Mouse (Mus musculus): Measurements from ENCODE around the gene M1ap. TPM values are rescaled to one million over a fixed set of nuclear protein-coding genes. Genes with fewer than 3 reads are reported as not detected.

M1ap gene
- total RNA-seq, 1 experiment from 2014 or later, result not detected

- no peak for ATAC-seq (replicated peaks; ENCODE audit: insufficient number of reproducible peaks, low FRiP score, low TSS enrichment, poor library complexity, severe bottlenecking)
Observed at GRCm38 (mm10) chr6:83003850-83004249, 57.1 kb downstream of the M1ap start.

- no peak for ATAC-seq (replicated peaks; ENCODE audit: insufficient number of reproducible peaks, low FRiP score, low TSS enrichment, poor library complexity, severe bottlenecking)
Observed at GRCm38 (mm10) chr6:83004309-83004708, 57.6 kb downstream of the M1ap start.

- peak; percentile 86 for ATAC-seq (replicated peaks; ENCODE audit: insufficient number of reproducible peaks, low FRiP score, low TSS enrichment, poor library complexity, severe bottlenecking)
Observed at GRCm38 (mm10) chr6:83004872-83005271, 58.2 kb downstream of the M1ap start.

- ATAC-seq (replicated peaks; ENCODE audit: insufficient number of reproducible peaks, low FRiP score, low TSS enrichment, poor library complexity, severe bottlenecking), result no peak
Observed at GRCm38 (mm10) chr6:83005444-83006011, 58.8 kb downstream of the M1ap start.

- no peak for ATAC-seq (replicated peaks; ENCODE audit: insufficient number of reproducible peaks, low FRiP score, low TSS enrichment, poor library complexity, severe bottlenecking)
Observed at GRCm38 (mm10) chr6:83006114-83006513, 59.4 kb downstream of the M1ap start.

GRCm38 (mm10) chr6:83008659-83009058, 62.0 kb downstream of the M1ap start:
- ATAC-seq (replicated peaks; ENCODE audit: insufficient number of reproducible peaks, low FRiP score, low TSS enrichment, poor library complexity, severe bottlenecking), result peak; percentile 41

- 0 out of 2 replicates have a peak, but pooled peaks have one; percentile 18 for ATAC-seq (replicated peaks; ENCODE audit: insufficient number of reproducible peaks, low FRiP score, low TSS enrichment, poor library complexity, severe bottlenecking)
Observed at GRCm38 (mm10) chr6:83010010-83010409, 63.3 kb downstream of the M1ap start.

GRCm38 (mm10) chr6:83011255-83011654, 64.6 kb downstream of the M1ap start:
- no peak for ATAC-seq (replicated peaks; ENCODE audit: insufficient number of reproducible peaks, low FRiP score, low TSS enrichment, poor library complexity, severe bottlenecking)

- ATAC-seq (replicated peaks; ENCODE audit: insufficient number of reproducible peaks, low FRiP score, low TSS enrichment, poor library complexity, severe bottlenecking), result no peak
Observed at GRCm38 (mm10) chr6:83011756-83012155, 65.1 kb downstream of the M1ap start.

GRCm38 (mm10) chr6:83013444-83013843, 66.7 kb downstream of the M1ap start:
- peak; percentile 55; the same call in 1 of the 2 replicates for ATAC-seq (replicated peaks; ENCODE audit: insufficient number of reproducible peaks, low FRiP score, low TSS enrichment, poor library complexity, severe bottlenecking)

- ATAC-seq (replicated peaks; ENCODE audit: insufficient number of reproducible peaks, low FRiP score, low TSS enrichment, poor library complexity, severe bottlenecking), result no peak
Observed at GRCm38 (mm10) chr6:83014482-83015466, 68.1 kb downstream of the M1ap start.

GRCm38 (mm10) chr6:83015749-83016148, 69.0 kb downstream of the M1ap start:
- no peak for ATAC-seq (replicated peaks; ENCODE audit: insufficient number of reproducible peaks, low FRiP score, low TSS enrichment, poor library complexity, severe bottlenecking)

GRCm38 (mm10) chr6:83017190-83017589, 70.5 kb downstream of the M1ap start:
- ATAC-seq (replicated peaks; ENCODE audit: insufficient number of reproducible peaks, low FRiP score, low TSS enrichment, poor library complexity, severe bottlenecking), result peak; percentile 43; the same call in 1 of the 2 replicates

GRCm38 (mm10) chr6:83019044-83019443, 72.3 kb downstream of the M1ap start:
- no peak for ATAC-seq (replicated peaks; ENCODE audit: insufficient number of reproducible peaks, low FRiP score, low TSS enrichment, poor library complexity, severe bottlenecking)

GRCm38 (mm10) chr6:83020121-83020520, 73.4 kb downstream of the M1ap start:
- ATAC-seq (replicated peaks; ENCODE audit: insufficient number of reproducible peaks, low FRiP score, low TSS enrichment, poor library complexity, severe bottlenecking), result no peak

GRCm38 (mm10) chr6:83020836-83021593, 74.3 kb downstream of the M1ap start:
- ATAC-seq (replicated peaks; ENCODE audit: insufficient number of reproducible peaks, low FRiP score, low TSS enrichment, poor library complexity, severe bottlenecking), result no peak

GRCm38 (mm10) chr6:83023008-83023407, 76.3 kb downstream of the M1ap start:
- no peak for ATAC-seq (replicated peaks; ENCODE audit: insufficient number of reproducible peaks, low FRiP score, low TSS enrichment, poor library complexity, severe bottlenecking)

- ATAC-seq (replicated peaks; ENCODE audit: insufficient number of reproducible peaks, low FRiP score, low TSS enrichment, poor library complexity, severe bottlenecking), result no peak
Observed at GRCm38 (mm10) chr6:83023786-83024185, 77.1 kb downstream of the M1ap start.

GRCm38 (mm10) chr6:83024421-83024820, 77.7 kb downstream of the M1ap start:
- no peak for ATAC-seq (replicated peaks; ENCODE audit: insufficient number of reproducible peaks, low FRiP score, low TSS enrichment, poor library complexity, severe bottlenecking)
